Mouse (Mus musculus) brain, embryonic 14.5 days (tissue): Measurements from ENCODE around the gene Ankle1. TPM values are rescaled to one million over a fixed set of nuclear protein-coding genes. Genes with fewer than 3 reads are reported as not detected.

Experiments
- DNase-seq: peaks from one replicate; pipeline ENCODE4 v3.0.0-alpha.2; 2011; ENCODE audit warnings: low read depth
- CTCF ChIP-seq: fragments of 200-500 bp; IDR thresholded peaks from 2 replicates; pipeline ENCODE4 v1.5.1; 2012; ENCODE audit warnings: inconsistent platforms, mild to moderate bottlenecking, moderate library complexity, borderline replicate concordance; ENCODE audit not compliant: insufficient read depth, insufficient read length; ENCODE audit errors: extremely low read depth
- POLR2A ChIP-seq: fragments of 200-500 bp; IDR thresholded peaks from 2 replicates; pipeline ENCODE4 v1.6.1; 2012; ENCODE audit warnings: mild to moderate bottlenecking, inconsistent platforms, borderline replicate concordance; ENCODE audit not compliant: poor library complexity, insufficient read depth, insufficient read length, severe bottlenecking; ENCODE audit errors: extremely low read depth
- polyA plus RNA-seq: library from polyadenylated mRNA; depleted of rRNA; stranded (reverse); fragments of >200 nt; gene quantifications from 2 replicates; pipeline ENCODE4 v1.2.3, GENCODE M21; 2012

Ankle1 gene
- polyA plus RNA-seq, 1 experiment: 12.1 TPM

GRCm38 (mm10) chr8:71375581-71376422 lies 30.0 kb upstream of the Ankle1 start:
- TF ChIP-seq POLR2A (0 out of 2 replicates have a peak, but pooled peaks have one; percentile 12), CTCF (no peak)
- peak; percentile 82 for DNase-seq

- peak; percentile 32 for DNase-seq
- no peak for TF ChIP-seq POLR2A
- no peak for TF ChIP-seq CTCF
Measured at GRCm38 (mm10) chr8:71376423-71377030, 29.3 kb upstream of the Ankle1 start.

- TF ChIP-seq POLR2A (no peak), CTCF (no peak)
- no peak for DNase-seq
Measured at GRCm38 (mm10) chr8:71379008-71379407, 26.8 kb upstream of the Ankle1 start.

- no peak for TF ChIP-seq POLR2A
- DNase-seq: no peak
Measured at GRCm38 (mm10) chr8:71379512-71380075, 26.2 kb upstream of the Ankle1 start.

- DNase-seq: no peak
- TF ChIP-seq CTCF (no peak), POLR2A (no peak)
Measured at GRCm38 (mm10) chr8:71380178-71381171, 25.3 kb upstream of the Ankle1 start.

GRCm38 (mm10) chr8:71381421-71381970 lies 24.3 kb upstream of the Ankle1 start, which contains the start of gene Nr2f6:
Gene Nr2f6 (minus strand): TSS chr8:71381960.
- TF ChIP-seq POLR2A (0 out of 2 replicates have a peak, but pooled peaks have one; percentile 13), CTCF (no peak)

GRCm38 (mm10) chr8:71381971-71382961 lies 23.5 kb upstream of the Ankle1 start:
- TF ChIP-seq CTCF (no peak), POLR2A (peak; percentile 13; the same call in 1 of the 2 replicates)
- DNase-seq: peak; percentile 89

More at GRCm38 (mm10) chr8:71381421-71381970, 24.3 kb upstream of the Ankle1 start, which contains the start of gene Nr2f6:
- DNase-seq: peak; percentile 75

GRCm38 (mm10) chr8:71383396-71383795 lies 22.4 kb upstream of the Ankle1 start:
- TF ChIP-seq CTCF: no peak
- TF ChIP-seq POLR2A: no peak
- no peak for DNase-seq

- TF ChIP-seq CTCF (no peak), POLR2A (no peak)
- DNase-seq: no peak
Measured at GRCm38 (mm10) chr8:71383860-71384259, 21.9 kb upstream of the Ankle1 start.

- DNase-seq: no peak
- TF ChIP-seq POLR2A (no peak), CTCF (no peak)
Measured at GRCm38 (mm10) chr8:71385212-71385835, 20.5 kb upstream of the Ankle1 start.
